Mouse (Mus musculus): Measurements from ENCODE around the gene Akt3.

The Akt3 gene

GRCm38 (mm10) chr1:177188708-177189107, 69.3 kb downstream of the Akt3 start:
- peak; percentile 96 for DNase-seq (ENCODE audit: low read depth, low spot score)

GRCm38 (mm10) chr1:177186751-177187150, 71.3 kb downstream of the Akt3 start:
- DNase-seq (ENCODE audit: low read depth, low spot score): no peak

GRCm38 (mm10) chr1:177179635-177180034, 78.4 kb downstream of the Akt3 start:
- no peak for DNase-seq (ENCODE audit: low read depth, low spot score)

- DNase-seq (ENCODE audit: low read depth, low spot score): no peak
Measured at GRCm38 (mm10) chr1:177175436-177175835, 82.6 kb downstream of the Akt3 start.

- DNase-seq (ENCODE audit: low read depth, low spot score): no peak
Measured at GRCm38 (mm10) chr1:177171300-177171699, 86.7 kb downstream of the Akt3 start.

GRCm38 (mm10) chr1:177165789-177166188, 92.2 kb downstream of the Akt3 start:
- DNase-seq (ENCODE audit: low read depth, low spot score): peak; percentile 23

GRCm38 (mm10) chr1:177165336-177165735, 92.7 kb downstream of the Akt3 start:
- DNase-seq (ENCODE audit: low read depth, low spot score): no peak

- no peak for DNase-seq (ENCODE audit: low read depth, low spot score)
Measured at GRCm38 (mm10) chr1:177150344-177151021, 107.5 kb downstream of the Akt3 start.

GRCm38 (mm10) chr1:177148746-177149145, 109.3 kb downstream of the Akt3 start:
- no peak for DNase-seq (ENCODE audit: low read depth, low spot score)

- no peak for DNase-seq (ENCODE audit: low read depth, low spot score)
Measured at GRCm38 (mm10) chr1:177141468-177141867, 116.5 kb downstream of the Akt3 start.

GRCm38 (mm10) chr1:177139652-177140051, 118.4 kb downstream of the Akt3 start:
- DNase-seq (ENCODE audit: low read depth, low spot score): no peak

- no peak for DNase-seq (ENCODE audit: low read depth, low spot score)
Measured at GRCm38 (mm10) chr1:177131458-177131857, 126.5 kb downstream of the Akt3 start.

- no peak for DNase-seq (ENCODE audit: low read depth, low spot score)
Measured at GRCm38 (mm10) chr1:177126674-177127073, 131.3 kb downstream of the Akt3 start.

- no peak for DNase-seq (ENCODE audit: low read depth, low spot score)
Measured at GRCm38 (mm10) chr1:177110665-177111271, 147.2 kb downstream of the Akt3 start.

- no peak for DNase-seq (ENCODE audit: low read depth, low spot score)
Measured at GRCm38 (mm10) chr1:177090465-177090864, 167.5 kb downstream of the Akt3 start.

GRCm38 (mm10) chr1:177089515-177089914, 168.5 kb downstream of the Akt3 start:
- no peak for DNase-seq (ENCODE audit: low read depth, low spot score)

GRCm38 (mm10) chr1:177089048-177089447, 169.0 kb downstream of the Akt3 start:
- no peak for DNase-seq (ENCODE audit: low read depth, low spot score)

GRCm38 (mm10) chr1:177081957-177082645, 175.9 kb downstream of the Akt3 start:
- no peak for DNase-seq (ENCODE audit: low read depth, low spot score)

- no peak for DNase-seq (ENCODE audit: low read depth, low spot score)
Measured at GRCm38 (mm10) chr1:177069161-177069560, 188.8 kb downstream of the Akt3 start.

- no peak for DNase-seq (ENCODE audit: low read depth, low spot score)
Measured at GRCm38 (mm10) chr1:177067123-177067646, 190.8 kb downstream of the Akt3 start.

GRCm38 (mm10) chr1:177065732-177066131, 192.3 kb downstream of the Akt3 start:
- no peak for DNase-seq (ENCODE audit: low read depth, low spot score)

- DNase-seq (ENCODE audit: low read depth, low spot score): no peak
Measured at GRCm38 (mm10) chr1:177061761-177062160, 196.2 kb downstream of the Akt3 start.

- DNase-seq (ENCODE audit: low read depth, low spot score): no peak
Measured at GRCm38 (mm10) chr1:177054891-177055290, 203.1 kb downstream of the Akt3 start.

Measured in ES-CJ7 (cell line).